Mouse (Mus musculus): ENCODE measurements around the gene Eaf1. TPM values are rescaled to one million over a fixed set of nuclear protein-coding genes. Genes with fewer than 3 reads are reported as not detected.
A peak's percentile ranks its signal among the peaks of the same experiment; 100 is the strongest.

The Eaf1 gene
- total RNA-seq, 2 experiments from 2014 or later: 12.2 to 12.6 TPM

GRCm38 (mm10) chr14:31503406-31503805, 9.2 kb downstream of the Eaf1 start:
- peak in 1 of 2 experiments; percentile 16 for DNase-seq
- intact Hi-C loops (cut with DNase I): no loop called here

- intact Hi-C loops (cut with DNase I): no loop called here
Measured at GRCm38 (mm10) chr14:31506456-31506855, 12.3 kb downstream of the Eaf1 start.

GRCm38 (mm10) chr14:31509911-31510310, 15.7 kb downstream of the Eaf1 start:
- peak; percentile 53 to 59 for DNase-seq
- intact Hi-C loops (cut with DNase I): no loop called here

More at GRCm38 (mm10) chr14:31506456-31506855, 12.3 kb downstream of the Eaf1 start:
- DNase-seq: no peak

- DNase-seq: no peak
- intact Hi-C loops (cut with DNase I): no loop called here
Measured at GRCm38 (mm10) chr14:31510322-31510721, 16.1 kb downstream of the Eaf1 start.

- intact Hi-C loops (cut with DNase I): no loop called here
- no peak for DNase-seq
Measured at GRCm38 (mm10) chr14:31515895-31516294, 21.7 kb downstream of the Eaf1 start.

- intact Hi-C loops (cut with DNase I): loop anchor here (1.0 kb wide), 1 partner anchor 86 kb away; no protein-coding TSS in a partner anchor
- peak in 1 of 2 experiments; percentile 32 for DNase-seq
Measured at GRCm38 (mm10) chr14:31519165-31519564, 25.0 kb downstream of the Eaf1 start.

- no peak for DNase-seq
- intact Hi-C loops (cut with DNase I): loop anchor here (5.0 kb wide), 1 partner anchor 41 kb away; no protein-coding TSS in a partner anchor
Measured at GRCm38 (mm10) chr14:31521318-31521717, 27.1 kb downstream of the Eaf1 start.

- DNase-seq: no peak
- intact Hi-C loops (cut with DNase I): no loop called here
Measured at GRCm38 (mm10) chr14:31525040-31525810, 31.0 kb downstream of the Eaf1 start.

GRCm38 (mm10) chr14:31530847-31531246, 36.6 kb downstream of the Eaf1 start:
- intact Hi-C loops (cut with DNase I): no loop called here
- no peak for DNase-seq

- DNase-seq: peak in 1 of 2 experiments; percentile 40
- intact Hi-C loops (cut with DNase I): no loop called here
Measured at GRCm38 (mm10) chr14:31531506-31532148, 37.4 kb downstream of the Eaf1 start.

GRCm38 (mm10) chr14:31532656-31533055, 38.5 kb downstream of the Eaf1 start:
- intact Hi-C loops (cut with DNase I): no loop called here
- DNase-seq: no peak

GRCm38 (mm10) chr14:31537298-31537697, 43.1 kb downstream of the Eaf1 start:
- intact Hi-C loops (cut with DNase I): no loop called here
- peak in 1 of 2 experiments; percentile 29 for DNase-seq

- DNase-seq: no peak
- intact Hi-C loops (cut with DNase I): no loop called here
Measured at GRCm38 (mm10) chr14:31543885-31544442, 49.8 kb downstream of the Eaf1 start.

- intact Hi-C loops (cut with DNase I): no loop called here
Measured at GRCm38 (mm10) chr14:31555021-31555420, 60.8 kb downstream of the Eaf1 start.

GRCm38 (mm10) chr14:31555963-31556434, 61.8 kb downstream of the Eaf1 start:
- intact Hi-C loops (cut with DNase I): no loop called here
- no peak for DNase-seq

More at GRCm38 (mm10) chr14:31555021-31555420, 60.8 kb downstream of the Eaf1 start:
- no peak for DNase-seq

GRCm38 (mm10) chr14:31556526-31557260, 62.5 kb downstream of the Eaf1 start:
- intact Hi-C loops (cut with DNase I): no loop called here

GRCm38 (mm10) chr14:31557273-31557672, 63.1 kb downstream of the Eaf1 start:
- intact Hi-C loops (cut with DNase I): no loop called here

More at GRCm38 (mm10) chr14:31556526-31557260, 62.5 kb downstream of the Eaf1 start:
- DNase-seq: no peak

GRCm38 (mm10) chr14:31557784-31558183, 63.6 kb downstream of the Eaf1 start:
- intact Hi-C loops (cut with DNase I): no loop called here
- DNase-seq: no peak

More at GRCm38 (mm10) chr14:31557273-31557672, 63.1 kb downstream of the Eaf1 start:
- DNase-seq: no peak

- intact Hi-C loops (cut with DNase I): no loop called here
- no peak for DNase-seq
Measured at GRCm38 (mm10) chr14:31559216-31559615, 65.0 kb downstream of the Eaf1 start.
